Mouse (Mus musculus): ENCODE results near the gene Stambp. TPM values are rescaled to one million over a fixed set of nuclear protein-coding genes. Genes with fewer than 3 reads are reported as not detected.

Gene Stambp
- total RNA-seq, 2 experiments from 2014 or later = 18.3 to 23.4 TPM

GRCm38 (mm10) chr6:83501524-83502310 lies 70.8 kb downstream of the Stambp start:
- DNase-seq = no peak

- DNase-seq = no peak
Observed at GRCm38 (mm10) chr6:83500462-83500861, 72.1 kb downstream of the Stambp start.

- no peak for DNase-seq
Observed at GRCm38 (mm10) chr6:83499078-83499477, 73.5 kb downstream of the Stambp start.

- peak; percentile 82 for DNase-seq
Observed at GRCm38 (mm10) chr6:83496753-83497710, 75.5 kb downstream of the Stambp start.

GRCm38 (mm10) chr6:83496009-83496752 lies 76.3 kb downstream of the Stambp start:
- peak; percentile 86 for DNase-seq

Other genes with a start within 250 kb of the Stambp start
- gene Mthfd2, start 246.8 kb downstream of the Stambp start, total RNA-seq (2021) = 10 to 100 TPM; 16.6 to 24.3 TPM
- gene Mob1a, start 246.7 kb downstream of the Stambp start, total RNA-seq (2021) = 10 to 100 TPM; 66.1 to 71.9 TPM
- 100 to 1,000 TPM; 243 to 293 TPM for gene Bola3, start 223.6 kb downstream of the Stambp start, total RNA-seq (2021)
- gene Tet3, start 113.6 kb downstream of the Stambp start, total RNA-seq (2021) = 10 to 100 TPM; 57.4 to 64.4 TPM
- gene Dguok, start 65.8 kb downstream of the Stambp start, total RNA-seq (2021) = 10 to 100 TPM; 38.0 to 50.0 TPM
- gene Actg2, start 36.5 kb downstream of the Stambp start, total RNA-seq (2021) = 1 to 10 TPM; 3.2 to 5.6 TPM
- gene Clec4f, start 83.5 kb upstream of the Stambp start, total RNA-seq (2021) = 10 to 100 TPM in 1 of 2 experiments, 1 to 10 TPM in 1; 6.5 to 17.5 TPM
- under 1 TPM; 0.39 to 0.45 TPM for gene Cd207, start 105.1 kb upstream of the Stambp start, total RNA-seq (2021)
- not detected for gene Vax2, start 138.5 kb upstream of the Stambp start, total RNA-seq (2021)
- gene Atp6v1b1, start 170.3 kb upstream of the Stambp start, total RNA-seq (2021) = not detected
- under 1 TPM in 1 of 2 experiments, not detected in 1; 0.15 TPM for gene Ankrd53, start 189.9 kb upstream of the Stambp start, total RNA-seq (2021)
- 10 to 100 TPM; 89.1 to 93.1 TPM for gene Tex261, start 203.1 kb upstream of the Stambp start, total RNA-seq (2021)
- gene Nagk, start 222.3 kb upstream of the Stambp start, total RNA-seq (2021) = 10 to 100 TPM; 38.8 to 42.8 TPM

Data from adrenal gland, postnatal 10 days (tissue).